ENCODE assay signal across 37 mouse cellular contexts in genomic region chr19:25729103-25729502, GRCm38 (mm10). TPM values are rescaled to one million over a fixed set of nuclear protein-coding genes. Genes with fewer than 3 reads are reported as not detected.
"Had no signal": no experiment of that assay in that cellular context is flagged by ENCODE, and none has a peak within 500 bp of the region (broad histone marks: within the 10 kb centered on the region; RNA-seq: fewer than 3 reads in every experiment).

No protein-coding gene starts in this region.

- H3K9ac ChIP-seq: limb, embryonic 12.5 days; limb, embryonic 13.5 days; limb, embryonic 15.5 days; liver, embryonic 12.5 days; liver, embryonic 13.5 days; liver, embryonic 14.5 days; liver, embryonic 15.5 days; liver, postnatal 0 days; lung, embryonic 14.5 days; lung, embryonic 15.5 days; midbrain, embryonic 12.5 days; midbrain, embryonic 13.5 days; midbrain, embryonic 15.5 days had no signal

- H3K27me3 ChIP-seq: limb, embryonic 15.5 days; liver, embryonic 12.5 days; liver, embryonic 13.5 days; liver, embryonic 15.5 days; lung, embryonic 15.5 days; megakaryocyte, embryonic 14.5 days; midbrain, embryonic 12.5 days; midbrain, embryonic 13.5 days; midbrain, embryonic 15.5 days had no signal

- H3K36me3 ChIP-seq: limb, embryonic 10.5 days; limb, embryonic 12.5 days; limb, embryonic 13.5 days; limb, embryonic 15.5 days; liver, embryonic 12.5 days; liver, embryonic 13.5 days; liver, embryonic 15.5 days; lung, embryonic 15.5 days; midbrain, embryonic 10.5 days; midbrain, embryonic 12.5 days; midbrain, embryonic 13.5 days; midbrain, embryonic 15.5 days had no signal

- H3K9me3 ChIP-seq: limb, embryonic 10.5 days; limb, embryonic 12.5 days; limb, embryonic 13.5 days; limb, embryonic 15.5 days; liver, embryonic 12.5 days; liver, embryonic 13.5 days; liver, embryonic 15.5 days; lung, embryonic 15.5 days; midbrain, embryonic 10.5 days; midbrain, embryonic 12.5 days; midbrain, embryonic 13.5 days; midbrain, embryonic 15.5 days had no signal

- H3K4me2 ChIP-seq: limb, embryonic 12.5 days; limb, embryonic 13.5 days; limb, embryonic 15.5 days; liver, embryonic 11.5 days; liver, embryonic 12.5 days; liver, embryonic 13.5 days; liver, embryonic 15.5 days; lung, embryonic 14.5 days; lung, embryonic 15.5 days; midbrain, embryonic 11.5 days; midbrain, embryonic 12.5 days; midbrain, embryonic 13.5 days; midbrain, embryonic 15.5 days had no signal

- H3K4me1 ChIP-seq: limb, embryonic 12.5 days; limb, embryonic 15.5 days; liver, embryonic 12.5 days; liver, embryonic 13.5 days; liver, embryonic 15.5 days; lung, embryonic 15.5 days; megakaryocyte, embryonic 14.5 days; midbrain, embryonic 13.5 days had no signal

- H3K4me3 ChIP-seq: left cerebral cortex, adult 2 months; limb, embryonic 10.5 days; limb, embryonic 12.5 days; limb, embryonic 13.5 days; limb, embryonic 15.5 days; liver, embryonic 12.5 days; liver, embryonic 13.5 days; liver, embryonic 15.5 days; lung, embryonic 15.5 days; megakaryocyte, embryonic 14.5 days; midbrain, embryonic 10.5 days; midbrain, embryonic 12.5 days; midbrain, embryonic 13.5 days; midbrain, embryonic 15.5 days; myocyte had no signal

- ATAC-seq: liver, embryonic 12.5 days; liver, postnatal 0 days; lung, postnatal 0 days; midbrain, embryonic 13.5 days; midbrain, embryonic 15.5 days; midbrain, embryonic 16.5 days had no signal

- H3K27ac ChIP-seq: left cerebral cortex, adult 2 months; limb, embryonic 10.5 days; limb, embryonic 12.5 days; limb, embryonic 13.5 days; limb, embryonic 15.5 days; liver, embryonic 12.5 days; liver, embryonic 13.5 days; liver, embryonic 14.5 days; liver, embryonic 15.5 days; lung, embryonic 15.5 days; macrophage; midbrain, embryonic 10.5 days; midbrain, embryonic 12.5 days; midbrain, embryonic 13.5 days; midbrain, embryonic 15.5 days had no signal

- DNase-seq: left cerebral cortex, postnatal 4 days; liver; liver, embryonic 13.5 days; liver, postnatal 0 days; lung, adult 18-20 months; lung, adult 2 months; lung, embryonic 14.5 days; lung, postnatal 10 days; lung, postnatal 14 days; lung, postnatal 36 days; lung, postnatal 4 days had no signal

RNA-seq across cellular contexts. Expression of gene Dmrt2, which starts 56.9 kb away (rescaled TPM):
- total RNA-seq: megakaryocyte progenitor cell, adult 5-6 weeks; megakaryocyte, adult 5-6 weeks; megakaryocyte-erythroid progenitor cell, adult 5-6 weeks; monocyte, adult 5-6 weeks had no signal
- polyA plus RNA-seq: macrophage; midbrain, embryonic 14.5 days; midbrain, postnatal 0 days had no signal
